8 mouse cellular contexts compared by ENCODE assay signal in the genomic region with DNA sequence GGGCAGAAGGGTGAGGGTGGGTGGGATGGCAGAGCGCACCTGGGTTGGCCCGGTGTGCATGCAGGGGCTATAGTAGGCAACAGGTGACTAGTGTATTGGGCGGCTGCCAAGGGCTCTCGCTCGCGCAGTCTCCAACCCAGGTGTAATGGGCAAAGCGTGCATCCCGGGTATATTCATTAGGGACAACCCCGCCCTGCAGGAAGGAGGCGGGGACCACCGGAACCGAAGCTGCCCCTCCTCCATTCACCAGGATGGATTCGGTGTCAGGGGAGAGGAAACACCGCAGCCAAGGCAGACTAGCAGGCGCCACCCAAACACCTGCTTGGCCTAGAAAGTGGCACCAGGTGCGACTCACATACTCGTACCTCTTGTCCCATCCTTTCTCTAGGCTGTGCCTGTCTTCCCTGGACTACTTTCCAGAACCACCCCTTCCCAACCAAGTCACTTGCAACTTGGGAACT. TPM values are rescaled to one million over a fixed set of nuclear protein-coding genes. Genes with fewer than 3 reads are reported as not detected.
A peak's percentile ranks its signal among the peaks of the same experiment; 100 is the strongest.
DNase-seq lines count a peak whose midpoint lies in the region; ATAC-seq lines count a peak whose summit lies in the region.

No protein-coding gene starts in this region.

- H3K4me1 ChIP-seq in forebrain, embryonic 13.5 days, result peaks cover 37% of the 10 kb centered on the region
- peaks cover 30% of the 10 kb centered on the region for H3K4me1 ChIP-seq in hindbrain, embryonic 15.5 days (replicated peaks)
- peaks cover 27% of the 10 kb centered on the region for H3K4me1 ChIP-seq in limb, embryonic 13.5 days
- peaks cover 17% of the 10 kb centered on the region for H3K4me1 ChIP-seq in midbrain, embryonic 14.5 days (ENCODE audit: control insufficient read depth, insufficient read depth, low read length)

- DNase-seq in cerebellum, adult 11 months, result peak; percentile 42
- peak; percentile 31 for DNase-seq in brain, adult 2 months (ENCODE audit: low read depth, low spot score)
- DNase-seq in midbrain, embryonic 14.5 days, result no peak
- DNase-seq in thymus, postnatal 10 days (ENCODE audit: low spot score in 2 of 2), result peak; percentile 56 to 58

- H3K27me3 ChIP-seq in forebrain, embryonic 13.5 days, result peaks cover 3% of the 10 kb centered on the region; the same call in 1 of the 2 replicates
- no peaks in the 10 kb centered on the region for H3K27me3 ChIP-seq in hindbrain, embryonic 15.5 days
- no peaks in the 10 kb centered on the region for H3K27me3 ChIP-seq in limb, embryonic 13.5 days
- no peaks in the 10 kb centered on the region for H3K27me3 ChIP-seq in midbrain, embryonic 14.5 days (ENCODE audit: control insufficient read depth, insufficient read depth, low read length)

- H3K4me2 ChIP-seq in forebrain, embryonic 13.5 days, result peak overlapping the region; percentile 68
- H3K4me2 ChIP-seq in hindbrain, embryonic 15.5 days, result peak overlapping the region; percentile 76
- H3K4me2 ChIP-seq in limb, embryonic 13.5 days (replicated peaks), result peak overlapping the region; percentile 73
- H3K4me2 ChIP-seq in midbrain, embryonic 14.5 days (ENCODE audit: low read length), result peak overlapping the region; percentile 65

- 3% methylated on average over 17 of the region's 17 CpGs for WGBS in forebrain, embryonic 13.5 days
- 2% methylated on average over 17 of the region's 17 CpGs for whole genome bisulfite sequencing in hindbrain, embryonic 15.5 days
- WGBS in limb, embryonic 13.5 days, result 2% methylated on average over 17 of the region's 17 CpGs
- 2% methylated on average over 17 of the region's 17 CpGs for WGBS in midbrain, embryonic 14.5 days

- no peaks in the 10 kb centered on the region for H3K9me3 ChIP-seq in forebrain, embryonic 13.5 days (replicated peaks)
- H3K9me3 ChIP-seq in hindbrain, embryonic 15.5 days, result no peaks in the 10 kb centered on the region
- H3K9me3 ChIP-seq in limb, embryonic 13.5 days, result no peaks in the 10 kb centered on the region
- H3K9me3 ChIP-seq in midbrain, embryonic 14.5 days (ENCODE audit: control insufficient read depth, low read length), result no peaks in the 10 kb centered on the region

- no peak overlapping the region for H3K27ac ChIP-seq in forebrain, embryonic 13.5 days
- H3K27ac ChIP-seq in hindbrain, embryonic 15.5 days (replicated peaks), result peak overlapping the region; percentile 7; the same call in 1 of the 2 replicates
- H3K27ac ChIP-seq in limb, embryonic 13.5 days, result peak overlapping the region; percentile 58; the same call in 1 of the 2 replicates
- H3K27ac ChIP-seq in midbrain, embryonic 14.5 days (replicated peaks; ENCODE audit: low read depth, low read length), result no peak overlapping the region

- no peak for ATAC-seq in cerebellum, adult (ENCODE audit: insufficient number of reproducible peaks, low FRiP score, low TSS enrichment)
- no peak for ATAC-seq in forebrain, embryonic 13.5 days
- ATAC-seq in hindbrain, embryonic 15.5 days (ENCODE audit: low FRiP score, low read depth), result no peak; the same call in 1 of the 2 replicates
- no peak for ATAC-seq in limb, embryonic 13.5 days (ENCODE audit: low FRiP score, low read depth)
- peak; percentile 17; the same call in 1 of the 2 replicates for ATAC-seq in midbrain, embryonic 14.5 days (ENCODE audit: low FRiP score, low TSS enrichment)

- peak overlapping the region; percentile 45 for H3K9ac ChIP-seq in forebrain, embryonic 13.5 days
- H3K9ac ChIP-seq in hindbrain, embryonic 15.5 days, result peak overlapping the region; percentile 42; the same call in 1 of the 2 replicates
- peak overlapping the region; percentile 68 for H3K9ac ChIP-seq in limb, embryonic 13.5 days
- H3K9ac ChIP-seq in midbrain, embryonic 14.5 days (replicated peaks; ENCODE audit: low read length), result peak overlapping the region; percentile 13; the same call in 1 of the 2 replicates

- peak overlapping the region; percentile 32 for H3K4me3 ChIP-seq in forebrain, embryonic 13.5 days
- H3K4me3 ChIP-seq in hindbrain, embryonic 15.5 days, result peak overlapping the region; percentile 35
- H3K4me3 ChIP-seq in limb, embryonic 13.5 days, result peak overlapping the region; percentile 80
- peak overlapping the region; percentile 32 for H3K4me3 ChIP-seq in midbrain, embryonic 14.5 days (replicated peaks; ENCODE audit: low read depth, low read length)

- no peaks in the 10 kb centered on the region for H3K36me3 ChIP-seq in forebrain, embryonic 13.5 days (ENCODE audit: poor library complexity, severe bottlenecking)
- H3K36me3 ChIP-seq in hindbrain, embryonic 15.5 days, result no peaks in the 10 kb centered on the region
- H3K36me3 ChIP-seq in limb, embryonic 13.5 days, result peaks cover 4% of the 10 kb centered on the region; the same call in 1 of the 2 replicates
- no peaks in the 10 kb centered on the region for H3K36me3 ChIP-seq in midbrain, embryonic 14.5 days (ENCODE audit: control insufficient read depth, insufficient read depth, low read length)

RNA-seq across cellular contexts. Expression of a gene that starts 4.2 kb away (rescaled TPM):
- 195 and 253 TPM in 2 replicates for polyA plus RNA-seq in forebrain, embryonic 13.5 days (2015; fragmentation: Nextera tagmentation; extraction: Ambion mirVana)
- 279 and 312 TPM in 2 replicates for polyA plus RNA-seq in hindbrain, embryonic 15.5 days (2015; fragmentation: Nextera tagmentation; extraction: Ambion mirVana)
- polyA plus RNA-seq in limb, embryonic 13.5 days (2015; fragmentation: Nextera tagmentation; extraction: Ambion mirVana), result 388 and 402 TPM in 2 replicates
- polyA plus RNA-seq in midbrain, embryonic 14.5 days (2014; fragmentation: Nextera tagmentation; extraction: Ambion mirVana), result 257 and 299 TPM in 2 replicates

Comparison
In these comparisons a context has a peak if more than half of its experiments do, and no peak if none do; other contexts are left out.
1. H3K27ac ChIP-seq: peak in hindbrain, embryonic 15.5 days (single experiment) and limb, embryonic 13.5 days (single experiment); none in forebrain, embryonic 13.5 days (single experiment) and midbrain, embryonic 14.5 days (single experiment).
2. H3K9ac ChIP-seq: peak in every context shown above with its lines; median percentile 68 in limb, embryonic 13.5 days; 45 in forebrain, embryonic 13.5 days; 42 in hindbrain, embryonic 15.5 days; 13 in midbrain, embryonic 14.5 days.
3. Peak in every context shown above with its lines, with median percentiles within 50 percentile points of each other: H3K4me2 ChIP-seq and H3K4me3 ChIP-seq.